Comparison of ENCODE assay signal across 15 mouse cellular contexts in genomic region chr1:132201936-132202335, GRCm38 (mm10). TPM values are rescaled to one million over a fixed set of nuclear protein-coding genes. Genes with fewer than 3 reads are reported as not detected.
DNase-seq lines count a peak whose midpoint lies in the region; ATAC-seq lines count a peak whose summit lies in the region.
"Had no signal": no experiment of that assay in that cellular context is flagged by ENCODE, and none has a peak within 500 bp of the region (broad histone marks: within the 10 kb centered on the region; RNA-seq: fewer than 3 reads in every experiment).

No protein-coding gene starts in this region.

- 39% methylated on average over 2 of the region's 2 CpGs for WGBS in forebrain, embryonic 16.5 days
- 52% methylated on average over 2 of the region's 2 CpGs for WGBS in midbrain, embryonic 10.5 days
- WGBS in liver, embryonic 11.5 days: 51% methylated on average over 2 of the region's 2 CpGs

- peak overlapping the region; percentile 31 for H3K27ac ChIP-seq in forebrain, embryonic 16.5 days (ENCODE audit: low read length)
- H3K27ac ChIP-seq in midbrain, embryonic 10.5 days (replicated peaks): peak overlapping the region; percentile 90
- no peak overlapping the region for H3K27ac ChIP-seq in liver, embryonic 11.5 days (ENCODE audit: low read depth, low read length)
- H3K27ac ChIP-seq: intestine, embryonic 15.5 days had no signal

- DNase-seq in urinary bladder, adult 2 months (ENCODE audit: low spot score): peak; percentile 11
- DNase-seq in urinary bladder, postnatal 10 days (ENCODE audit: low spot score): no peak
- peak; percentile 12 for DNase-seq in midbrain, embryonic 10.5 days (ENCODE audit: low spot score)
- DNase-seq in spleen, adult 12 weeks (ENCODE audit: low spot score): no peak
- no peak for DNase-seq in spleen, postnatal 4 days (ENCODE audit: low spot score in 2 of 2)
- no peak for DNase-seq in liver, embryonic 11.5 days (ENCODE audit: low spot score)
- DNase-seq: cerebellum, adult 8-10 months; spleen, adult 18-20 months; thymus, adult 2 months had no signal

- no peaks in the 10 kb centered on the region for H3K9me3 ChIP-seq in forebrain, embryonic 16.5 days (ENCODE audit: control insufficient read depth, low read length)
- no peaks in the 10 kb centered on the region for H3K9me3 ChIP-seq in midbrain, embryonic 10.5 days (replicated peaks)
- no peaks in the 10 kb centered on the region for H3K9me3 ChIP-seq in liver, embryonic 11.5 days (ENCODE audit: control insufficient read depth, low read length)
- H3K9me3 ChIP-seq: intestine, embryonic 15.5 days; megakaryocyte, embryonic 14.5 days had no signal

- H3K27me3 ChIP-seq in forebrain, embryonic 16.5 days (replicated peaks; ENCODE audit: control insufficient read depth, insufficient read depth, low read length): no peaks in the 10 kb centered on the region
- peaks cover 10% of the 10 kb centered on the region for H3K27me3 ChIP-seq in midbrain, embryonic 10.5 days (ENCODE audit: low read depth, poor library complexity, severe bottlenecking)
- H3K27me3 ChIP-seq in liver, embryonic 11.5 days (replicated peaks; ENCODE audit: control insufficient read depth, insufficient read depth, low read length): peaks cover 47% of the 10 kb centered on the region

- no peaks in the 10 kb centered on the region for H3K36me3 ChIP-seq in forebrain, embryonic 16.5 days (ENCODE audit: control insufficient read depth, insufficient read depth)
- peaks cover 20% of the 10 kb centered on the region for H3K36me3 ChIP-seq in midbrain, embryonic 10.5 days
- H3K36me3 ChIP-seq in liver, embryonic 11.5 days (ENCODE audit: control insufficient read depth, insufficient read depth, low read length): no peaks in the 10 kb centered on the region
- H3K36me3 ChIP-seq: intestine, embryonic 15.5 days had no signal

- ATAC-seq in forebrain, embryonic 16.5 days: no peak
- ATAC-seq in liver, embryonic 11.5 days (replicated peaks; ENCODE audit: low FRiP score): no peak
- ATAC-seq: intestine, embryonic 15.5 days had no signal

- H3K4me2 ChIP-seq in forebrain, embryonic 16.5 days (ENCODE audit: low read length): peak overlapping the region; percentile 56
- no peak overlapping the region for H3K4me2 ChIP-seq in liver, embryonic 11.5 days
- H3K4me2 ChIP-seq: intestine, embryonic 15.5 days had no signal

- H3K4me3 ChIP-seq in forebrain, embryonic 16.5 days (replicated peaks; ENCODE audit: low read length): peak overlapping the region; percentile 42; the same call in 1 of the 2 replicates
- H3K4me3 ChIP-seq in midbrain, embryonic 10.5 days: peak overlapping the region; percentile 40
- no peak overlapping the region for H3K4me3 ChIP-seq in liver, embryonic 11.5 days (ENCODE audit: low read depth, low read length)
- H3K4me3 ChIP-seq: intestine, embryonic 15.5 days; megakaryocyte, embryonic 14.5 days had no signal

- H3K4me1 ChIP-seq in forebrain, embryonic 16.5 days (replicated peaks; ENCODE audit: control insufficient read depth, insufficient read depth, low read length): peaks cover 56% of the 10 kb centered on the region
- peaks cover 87% of the 10 kb centered on the region for H3K4me1 ChIP-seq in midbrain, embryonic 10.5 days
- H3K4me1 ChIP-seq in liver, embryonic 11.5 days (replicated peaks; ENCODE audit: control insufficient read depth, insufficient read depth, low read length): no peaks in the 10 kb centered on the region

- peak overlapping the region; percentile 56; the same call in 1 of the 2 replicates for H3K9ac ChIP-seq in forebrain, embryonic 16.5 days (replicated peaks; ENCODE audit: low read depth, low read length)
- H3K9ac ChIP-seq in liver, embryonic 11.5 days (ENCODE audit: low read depth, low read length): no peak overlapping the region
- H3K9ac ChIP-seq: intestine, embryonic 15.5 days had no signal

RNA-seq across cellular contexts. Expression of gene AC124108.1, which starts 10.7 kb away (rescaled TPM):
- 0.15 and 0.21 TPM in 2 replicates for polyA plus RNA-seq in urinary bladder, adult 2 months (2012; rRNA removed)
- 2.5 and 3.3 TPM in 2 replicates for polyA plus RNA-seq in forebrain, embryonic 16.5 days (2015; fragmentation: Nextera tagmentation; extraction: Ambion mirVana)
- polyA plus RNA-seq in midbrain, embryonic 10.5 days (2016; fragmentation: Nextera tagmentation; extraction: Ambion mirVana): 2.3 and 4.0 TPM in 2 replicates
- 0.04 and 0.08 TPM in 2 replicates for polyA plus RNA-seq in liver, embryonic 11.5 days (2014; fragmentation: Nextera tagmentation; extraction: Ambion mirVana)
- polyA plus RNA-seq: heart, embryonic 14.5 days; large intestine, adult 2 months; liver, adult 2 months; thymus, adult 2 months had no signal

RNA-seq across cellular contexts. Expression of gene Lemd1, which starts 10.7 kb away (rescaled TPM):
- 0.23 and 0.32 TPM in 2 replicates for polyA plus RNA-seq in urinary bladder, adult 2 months (2012; rRNA removed)
- polyA plus RNA-seq in forebrain, embryonic 16.5 days (2015; fragmentation: Nextera tagmentation; extraction: Ambion mirVana): 14.9 and 18.4 TPM in 2 replicates
- 6.2 and 8.4 TPM in 2 replicates for polyA plus RNA-seq in midbrain, embryonic 10.5 days (2016; fragmentation: Nextera tagmentation; extraction: Ambion mirVana)
- 0.27 TPM in 1 of 2 replicates, not detected in the other for polyA plus RNA-seq in liver, embryonic 11.5 days (2014; fragmentation: Nextera tagmentation; extraction: Ambion mirVana)
- polyA plus RNA-seq: heart, embryonic 14.5 days; liver, adult 2 months; thymus, adult 2 months had no signal

RNA-seq across cellular contexts. Expression of gene Gm10188, which starts 27.6 kb away (rescaled TPM):
- not detected in 2 replicates for polyA plus RNA-seq in urinary bladder, adult 2 months (2012; rRNA removed)
- polyA plus RNA-seq in forebrain, embryonic 16.5 days (2015; fragmentation: Nextera tagmentation; extraction: Ambion mirVana): 0.86 TPM in 1 of 2 replicates, not detected in the other
- polyA plus RNA-seq in midbrain, embryonic 10.5 days (2016; fragmentation: Nextera tagmentation; extraction: Ambion mirVana): 0.23 and 0.46 TPM in 2 replicates
- not detected in 2 replicates for polyA plus RNA-seq in liver, embryonic 11.5 days (2014; fragmentation: Nextera tagmentation; extraction: Ambion mirVana)
- polyA plus RNA-seq: heart, embryonic 14.5 days; intestine, embryonic 15.5 days; large intestine, adult 2 months; liver, adult 2 months; thymus, adult 2 months had no signal

Comparison
In these comparisons a context has a peak if more than half of its experiments do, and no peak if none do; other contexts are left out.
1. DNase-seq: peak in urinary bladder, adult 2 months (single experiment) and midbrain, embryonic 10.5 days (single experiment); none in urinary bladder, postnatal 10 days (single experiment), spleen, adult 12 weeks (single experiment), spleen, postnatal 4 days (0 of 2) and liver, embryonic 11.5 days (single experiment).